Mouse (Mus musculus) layer of hippocampus, postnatal 25 days (tissue): ENCODE results near the gene Eml3. TPM values are rescaled to one million over a fixed set of nuclear protein-coding genes. Genes with fewer than 3 reads are reported as not detected.

Source experiments
- DNase-seq, 2 experiments: peaks; one replicate each; pipeline ENCODE4 v3.0.0; 2022; ENCODE audit warnings: mixed read lengths in 2 of 2, low spot score in 1 of 2; ENCODE audit errors: extremely low spot score in 1 of 2
- microRNA-seq, 2 experiments: library from miRNA; unstranded; fragments of <30 nt; microRNA quantifications; one replicate each; pipeline ENCODE4 v1.2.0; 2021
- total RNA-seq, 2 experiments: library from RNA; stranded (reverse); gene quantifications; 2 replicates each; pipeline ENCODE4 v1.2.3; 2021

Gene Eml3
- total RNA-seq, 2 experiments from 2014 or later = 9.1 to 11.1 TPM

DNA sequence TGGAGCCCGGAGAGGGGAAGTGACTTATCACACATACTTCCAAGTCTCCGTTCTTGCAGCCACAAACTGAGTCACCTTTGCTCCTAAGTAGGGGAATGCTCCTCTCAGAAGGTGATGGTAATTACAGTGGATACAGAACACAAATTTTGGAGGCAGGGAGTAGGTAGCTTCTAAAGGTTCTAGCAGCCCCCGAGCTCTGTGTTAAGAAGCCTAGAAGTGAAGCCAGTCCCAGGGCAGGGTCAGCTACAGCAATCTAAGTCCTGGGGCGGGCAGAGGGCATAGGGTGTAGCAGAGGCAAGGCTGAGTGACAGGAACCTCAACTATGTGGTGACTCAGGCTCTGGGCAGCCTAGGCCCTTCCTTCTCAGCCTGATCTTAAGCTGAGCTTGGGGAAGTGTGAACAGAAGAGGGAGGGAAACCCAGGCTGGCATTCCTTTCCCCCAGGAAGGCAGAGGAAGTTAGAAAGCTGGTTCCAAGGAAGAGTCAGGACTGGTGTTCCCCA, 53.8 kb downstream of the Eml3 start:
- no peak for DNase-seq

GRCm38 (mm10) chr19:8984255-8984868, 55.0 kb downstream of the Eml3 start:
- no peak for DNase-seq

- DNase-seq = no peak
Observed at GRCm38 (mm10) chr19:8985891-8986290, 56.5 kb downstream of the Eml3 start.

- DNase-seq = no peak
Observed at GRCm38 (mm10) chr19:8987816-8988215, 58.5 kb downstream of the Eml3 start.

- DNase-seq = no peak
Observed at GRCm38 (mm10) chr19:8988346-8989065, 59.2 kb downstream of the Eml3 start.

DNA sequence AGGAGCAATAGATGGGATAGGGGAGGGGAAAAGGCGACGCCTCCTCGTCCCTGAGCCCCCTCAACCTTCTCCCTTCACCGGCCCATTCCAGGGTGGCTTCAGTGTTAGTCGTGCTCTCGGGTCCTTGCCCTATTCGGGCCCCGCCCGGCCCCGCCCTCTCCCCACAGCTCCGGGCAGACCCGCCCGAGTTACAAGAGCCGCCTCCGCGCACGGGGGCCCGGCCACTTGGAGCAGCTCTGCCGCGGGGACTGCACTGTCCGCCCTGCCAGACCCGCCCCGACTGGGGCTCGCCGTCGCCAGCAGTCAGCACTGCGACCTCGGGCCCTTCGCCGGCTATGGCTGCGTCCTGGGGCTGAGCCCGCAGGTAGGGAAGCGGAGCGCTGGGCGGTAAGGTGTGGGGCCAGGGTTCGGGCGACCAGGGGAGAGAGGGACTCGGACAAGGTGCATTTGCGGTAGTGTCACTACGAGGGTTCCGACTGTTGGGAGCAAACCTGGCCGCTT, 59.8 kb downstream of the Eml3 start, which contains the start of gene Ahnak:
Gene Ahnak, plus strand, starts transcription at position 219 of the 501 bp plus-strand sequence.
- DNase-seq = no peak

DNA sequence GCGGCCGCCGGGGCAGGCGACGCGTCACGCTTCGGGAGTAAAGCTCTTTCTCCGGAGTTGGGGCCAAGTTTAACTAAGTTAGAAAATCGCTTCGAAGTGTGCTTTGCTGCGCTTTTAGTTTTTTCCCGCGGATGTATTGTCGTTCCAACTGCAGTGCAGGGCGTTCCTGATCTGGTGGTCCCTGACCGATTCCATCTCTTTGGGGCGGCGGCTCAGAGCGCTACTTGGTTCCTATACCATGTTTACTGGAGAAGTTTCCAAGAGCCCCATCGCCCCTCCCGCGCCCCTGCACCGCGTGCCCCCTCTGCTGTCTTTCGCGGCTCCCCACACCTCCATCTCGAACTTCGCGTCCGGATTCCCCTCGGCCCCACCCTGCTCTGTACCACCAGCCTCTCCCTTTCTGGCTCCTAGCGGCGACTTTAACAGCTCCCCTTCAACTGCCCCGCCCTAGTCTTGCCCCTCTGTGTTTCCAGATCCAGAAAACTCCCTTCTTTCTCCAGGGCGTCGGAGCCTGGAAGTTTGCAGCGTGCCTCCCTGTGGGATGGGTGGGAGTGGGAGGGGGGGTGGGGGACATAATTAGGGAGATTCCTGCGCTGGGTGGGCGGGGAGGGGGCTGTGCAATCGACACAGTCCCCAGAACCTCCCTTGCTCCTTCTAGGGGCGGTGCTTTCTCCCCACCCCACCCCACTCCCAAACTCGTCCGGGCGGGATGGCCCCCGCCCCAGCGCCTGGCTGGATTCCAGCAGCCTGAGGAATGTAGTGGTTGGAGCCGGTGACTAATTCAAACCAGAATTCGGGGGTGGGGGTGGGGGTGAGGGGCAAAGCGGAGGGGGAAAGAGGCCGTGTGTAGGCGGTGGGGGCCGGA, 60.4 kb downstream of the Eml3 start:
- peak in 1 of 2 experiments; percentile 28 for DNase-seq

- no peak for DNase-seq
Observed at GRCm38 (mm10) chr19:8990432-8991102, 61.2 kb downstream of the Eml3 start.

Small RNA genes within 50 kb of the gene (microRNA-seq; reads per million reads assigned to microRNA genes)
- 0 reads per million in 2 experiments for gene Mir5136

Other genes starting within 250 kb of the Eml3 start
- 100 to 1,000 TPM; 155 to 170 TPM for gene Slc3a2, start 206.2 kb upstream of the Eml3 start, total RNA-seq
- 10 to 100 TPM; 43.9 to 53.6 TPM for gene Wdr74, start 193.7 kb upstream of the Eml3 start, total RNA-seq
- gene 1700092M07Rik, start 188.8 kb upstream of the Eml3 start, total RNA-seq = 1 to 10 TPM in 1 of 2 experiments, not detected in 1; 1.5 TPM
- 10 to 100 TPM; 59.9 to 70.7 TPM for gene Stx5a, start 188.1 kb upstream of the Eml3 start, total RNA-seq
- 10 to 100 TPM; 75.4 to 95.3 TPM for gene Nxf1, start 172.5 kb upstream of the Eml3 start, total RNA-seq
- 100 to 1,000 TPM in 1 of 2 experiments, 10 to 100 TPM in 1; 92.1 to 101 TPM for gene Tmem223, start 158.6 kb upstream of the Eml3 start, total RNA-seq
- 10 to 100 TPM in 1 of 2 experiments, 1 to 10 TPM in 1; 8.5 to 10.1 TPM for gene Tmem179b, start 155.1 kb upstream of the Eml3 start, total RNA-seq
- 10 to 100 TPM; 13.8 to 14.1 TPM for gene Taf6l, start 143.1 kb upstream of the Eml3 start, total RNA-seq
- 100 to 1,000 TPM; 112 to 130 TPM for gene Polr2g, start 131.0 kb upstream of the Eml3 start, total RNA-seq
- gene Zbtb3, start 127.0 kb upstream of the Eml3 start, total RNA-seq = 1 to 10 TPM; 6.4 to 6.6 TPM
- gene Ttc9c, start 110.2 kb upstream of the Eml3 start, total RNA-seq = 10 to 100 TPM; 35.3 to 36.4 TPM
- 100 to 1,000 TPM; 109 to 120 TPM for gene Hnrnpul2, start 109.5 kb upstream of the Eml3 start, total RNA-seq
- gene AC129217.1, start 99.8 kb upstream of the Eml3 start, total RNA-seq = 1 to 10 TPM in 1 of 2 experiments, not detected in 1; 4.5 TPM
- 100 to 1,000 TPM; 103 to 111 TPM for gene Bscl2, start 92.1 kb upstream of the Eml3 start, total RNA-seq
- gene Gng3, start 90.4 kb upstream of the Eml3 start, total RNA-seq = 100 to 1,000 TPM; 188 to 192 TPM
- under 1 TPM; 0.28 to 0.47 TPM for gene Lrrn4cl, start 78.8 kb upstream of the Eml3 start, total RNA-seq
- 10 to 100 TPM; 92.2 to 98.9 TPM for gene Ubxn1, start 58.1 kb upstream of the Eml3 start, total RNA-seq
- 10 to 100 TPM; 31.2 to 36.4 TPM for gene Uqcc3, start 48.6 kb upstream of the Eml3 start, total RNA-seq
- 10 to 100 TPM; 10.1 to 16.2 TPM for gene Lbhd1, start 45.8 kb upstream of the Eml3 start, total RNA-seq
- not detected for gene Gm49403, start 45.6 kb upstream of the Eml3 start, total RNA-seq
- 10 to 100 TPM; 22.0 to 25.7 TPM for gene 1810009A15Rik, start 40.7 kb upstream of the Eml3 start, total RNA-seq
- gene Gm49416, start 40.6 kb upstream of the Eml3 start, total RNA-seq = 1 to 10 TPM; 1.6 to 2.2 TPM
- gene Ints5, start 36.5 kb upstream of the Eml3 start, total RNA-seq = 10 to 100 TPM; 26.1 to 27.0 TPM
- gene Ganab, start 31.5 kb upstream of the Eml3 start, total RNA-seq = 100 to 1,000 TPM; 116 to 122 TPM
- gene B3gat3, start 9.2 kb upstream of the Eml3 start, total RNA-seq = 100 to 1,000 TPM; 169 to 172 TPM
- gene Rom1, start 196 bp upstream of the Eml3 start, total RNA-seq = 1 to 10 TPM; 4.8 to 6.4 TPM
- 10 to 100 TPM; 51.2 to 58.4 TPM for gene Mta2, start 12.3 kb downstream of the Eml3 start, total RNA-seq
- 10 to 100 TPM; 19.4 to 20.1 TPM for gene Tut1, start 24.3 kb downstream of the Eml3 start, total RNA-seq
- 100 to 1,000 TPM; 215 to 256 TPM for gene Eef1g, start 37.5 kb downstream of the Eml3 start, total RNA-seq
- 10 to 100 TPM; 14.7 to 15.7 TPM for gene Ahnak, start 59.7 kb downstream of the Eml3 start, total RNA-seq
- gene Scgb1a1, start 158.4 kb downstream of the Eml3 start, total RNA-seq = not detected
- gene Asrgl1, start 206.1 kb downstream of the Eml3 start, total RNA-seq = 100 to 1,000 TPM; 142 to 167 TPM